In the genomic region with DNA sequence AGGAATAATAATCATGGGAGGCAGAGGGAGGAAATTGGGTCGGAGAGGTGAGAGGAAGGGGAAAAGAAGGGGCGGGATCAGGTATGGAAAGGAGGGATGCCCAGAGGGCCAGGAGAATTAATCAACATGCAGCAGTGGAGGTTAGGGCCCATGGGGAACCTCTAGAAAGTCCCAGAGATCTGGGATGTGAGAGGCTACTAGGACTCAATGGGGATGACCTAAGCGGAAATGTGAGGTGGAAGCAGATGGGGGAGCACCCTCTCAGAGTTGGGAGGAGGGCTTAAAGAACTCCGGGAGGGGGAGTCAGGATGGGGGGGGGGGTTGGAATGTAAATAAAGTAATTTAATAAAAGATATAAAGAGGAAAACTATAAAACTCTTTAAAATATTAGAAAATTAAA, we compare ENCODE assay signal across 9 mouse cellular contexts. TPM values are rescaled to one million over a fixed set of nuclear protein-coding genes. Genes with fewer than 3 reads are reported as not detected.
DNase-seq lines count a peak whose midpoint lies in the region; ATAC-seq and TF ChIP-seq lines count a peak whose summit lies in the region.
"Had no signal": no experiment of that assay in that cellular context is flagged by ENCODE, and none has a peak within 500 bp of the region (broad histone marks: within the 10 kb centered on the region; RNA-seq: fewer than 3 reads in every experiment).

No protein-coding gene starts in this region.

- dilution Hi-C loops in CH12.LX (cut with MboI; ENCODE audit: extremely low pct_ligation_motif_present, extremely low pct_unique_long_range_greater_than_20kb, low sequenced_read_pairs), result no loop called here

- TF ChIP-seq POLR2A in CH12.LX (IDR thresholded peaks at IDR 0.05; ENCODE audit: low read depth, low read length), result peak; percentile 39; the same call in 1 of the 2 replicates
- no peak for TF ChIP-seq POLR2A in cortical plate, adult 2 months (IDR thresholded peaks at IDR 0.05; ENCODE audit: extremely low read depth, insufficient read depth, low read length)

- ATAC-seq in heart, embryonic 15.5 days (replicated peaks; ENCODE audit: insufficient number of reproducible peaks, insufficient read depth, low FRiP score, low read depth), result no peak
- ATAC-seq in liver, embryonic 12.5 days, result no peak

- H3K27me3 ChIP-seq in heart, embryonic 15.5 days, result no peaks in the 10 kb centered on the region
- H3K27me3 ChIP-seq in CH12.LX (replicated peaks), result no peaks in the 10 kb centered on the region
- no peaks in the 10 kb centered on the region for H3K27me3 ChIP-seq in liver, embryonic 12.5 days (replicated peaks)

- H3K4me1 ChIP-seq in heart, embryonic 15.5 days (replicated peaks), result peaks cover 9% of the 10 kb centered on the region
- peaks cover 0 to 14% of the 10 kb centered on the region in 2 experiments; a peak in 2 of 4 replicates for H3K4me1 ChIP-seq in CH12.LX (ENCODE audit: control insufficient read depth in 1 of 2, insufficient read depth in 2 of 2)
- peaks cover 5% of the 10 kb centered on the region; the same call in 1 of the 2 replicates for H3K4me1 ChIP-seq in cortical plate, adult 2 months (ENCODE audit: control insufficient read depth, insufficient read depth, low read length)
- peaks cover 25% of the 10 kb centered on the region for H3K4me1 ChIP-seq in liver, embryonic 12.5 days

- no peak for TF ChIP-seq CTCF in CH12.LX (conservative IDR thresholded peaks at IDR 0.05 in 1 of 2, IDR thresholded peaks at IDR 0.05 in 1 of 2; ENCODE audit: low read depth in 2 of 2, low read length in 2 of 2)
- no peak for TF ChIP-seq CTCF in cortical plate, adult 2 months (IDR thresholded peaks at IDR 0.05; ENCODE audit: extremely low read depth, insufficient read depth, low read length)

- in situ Hi-C loops in CH12.LX (cut with MboI; ENCODE audit: low pct_ligation_motif_present, low pct_unique_long_range_greater_than_20kb, low sequenced_read_pairs), result no loop called here

- no peak for TF ChIP-seq RAD21 in CH12.LX (IDR thresholded peaks at IDR 0.05; ENCODE audit: low read depth, low read length)

- peaks cover 4% of the 10 kb centered on the region for H3K36me3 ChIP-seq in heart, embryonic 15.5 days
- H3K36me3 ChIP-seq in CH12.LX (replicated peaks in 1 of 2; ENCODE audit: control insufficient read depth in 1 of 2, insufficient read depth in 1 of 2, low read length in 1 of 2), result peaks cover 3 to 33% of the 10 kb centered on the region in 2 experiments
- peaks cover 18% of the 10 kb centered on the region for H3K36me3 ChIP-seq in liver, embryonic 12.5 days

- H3K9me3 ChIP-seq in heart, embryonic 15.5 days (replicated peaks), result no peaks in the 10 kb centered on the region
- H3K9me3 ChIP-seq in CH12.LX (replicated peaks; ENCODE audit: low read length), result no peaks in the 10 kb centered on the region
- H3K9me3 ChIP-seq in liver, embryonic 12.5 days (replicated peaks), result no peaks in the 10 kb centered on the region

- TF ChIP-seq EP300 in CH12.LX (IDR thresholded peaks at IDR 0.05; ENCODE audit: low read length), result no peak

- DNase-seq in heart, adult 8-10 months (ENCODE audit: low spot score), result no peak
- DNase-seq in CH12.LX (ENCODE audit: extremely low read depth), result peak; percentile 52
- no peak for DNase-seq in ovary, postnatal 10 days (ENCODE audit: low spot score)
- DNase-seq in urinary bladder, postnatal 10 days (ENCODE audit: low spot score), result no peak
- DNase-seq in kidney, postnatal 4 days, result no peak
- DNase-seq: gastrocnemius, postnatal 10 days had no signal

- H3K27ac ChIP-seq in heart, embryonic 15.5 days, result no peak overlapping the region; the same call in 1 of the 2 replicates
- no peak overlapping the region for H3K27ac ChIP-seq in CH12.LX (ENCODE audit: insufficient read depth, low read depth)
- no peak overlapping the region for H3K27ac ChIP-seq in cortical plate, adult 2 months (ENCODE audit: insufficient read depth, low read length)
- H3K27ac ChIP-seq in liver, embryonic 12.5 days, result no peak overlapping the region

- no peak overlapping the region for H3K9ac ChIP-seq in heart, embryonic 15.5 days
- peak overlapping the region; percentile 86 for H3K9ac ChIP-seq in CH12.LX (ENCODE audit: insufficient read depth, low read depth)
- H3K9ac ChIP-seq in liver, embryonic 12.5 days, result 0 out of 2 replicates have a peak overlapping the region, but pooled peaks have one; percentile 94

- WGBS in heart, embryonic 15.5 days, result 70% methylated on average over 4 of the region's 4 CpGs
- 54% methylated on average over 4 of the region's 4 CpGs for WGBS in liver, embryonic 12.5 days (ENCODE audit: insufficient replicate concordance)

- H3K4me2 ChIP-seq in heart, embryonic 15.5 days, result peak overlapping the region; percentile 77
- H3K4me2 ChIP-seq in CH12.LX (ENCODE audit: insufficient read depth, low read depth, poor library complexity, severe bottlenecking), result peak overlapping the region; percentile 51
- H3K4me2 ChIP-seq in liver, embryonic 12.5 days, result peak overlapping the region; percentile 78

- peak overlapping the region; percentile 83 for H3K4me3 ChIP-seq in heart, embryonic 15.5 days
- peak overlapping the region; percentile 47 to 100 (median 85) for H3K4me3 ChIP-seq in CH12.LX (replicated peaks in 1 of 3; ENCODE audit: low read depth in 2 of 3, low read length in 2 of 3, poor library complexity in 1 of 3)
- peak overlapping the region; percentile 78; the same call in 1 of the 2 replicates for H3K4me3 ChIP-seq in cortical plate, adult 2 months (ENCODE audit: insufficient read depth, low read length)
- H3K4me3 ChIP-seq in liver, embryonic 12.5 days, result peak overlapping the region; percentile 83

- H3K79me2 ChIP-seq in CH12.LX (replicated peaks; ENCODE audit: control insufficient read depth, extremely low read depth, insufficient read depth, poor library complexity, severe bottlenecking), result peaks cover 21% of the 10 kb centered on the region; the same call in 1 of the 2 replicates

TF ChIP-seq in CH12.LX, 34 proteins besides CTCF, POLR2A, EP300 and RAD21:
- no peak for TF ChIP-seq ZKSCAN1 (IDR thresholded peaks at IDR 0.05; ENCODE audit: borderline replicate concordance, low read depth, low read length)
- TF ChIP-seq NRF1 (IDR thresholded peaks at IDR 0.05; ENCODE audit: low read depth, low read length), result no peak
- 0 out of 2 replicates have a peak, but pooled peaks have one; percentile 16 for TF ChIP-seq MEF2A (IDR thresholded peaks at IDR 0.05; ENCODE audit: borderline replicate concordance, low read depth, low read length)
- no peak for TF ChIP-seq BHLHE40 (IDR thresholded peaks at IDR 0.05; ENCODE audit: low read depth, low read length)
- no peak for TF ChIP-seq SMC3 (IDR thresholded peaks at IDR 0.05; ENCODE audit: low read depth, low read length)
- no peak for TF ChIP-seq USF1 (IDR thresholded peaks at IDR 0.05; ENCODE audit: low read depth, low read length)
- no peak for TF ChIP-seq PAX5 (IDR thresholded peaks at IDR 0.05; ENCODE audit: low read length)
- TF ChIP-seq NELFE (IDR thresholded peaks at IDR 0.05; ENCODE audit: low read depth, low read length), result no peak
- no peak for TF ChIP-seq CHD1 (IDR thresholded peaks at IDR 0.05; ENCODE audit: low read depth, low read length)
- no peak for TF ChIP-seq SIN3A (IDR thresholded peaks at IDR 0.05; ENCODE audit: low read length)
- no peak for TF ChIP-seq CHD2 (IDR thresholded peaks at IDR 0.05; ENCODE audit: low read length)
- no peak for TF ChIP-seq UBTF (IDR thresholded peaks at IDR 0.05; ENCODE audit: low read depth, low read length)
- peak; percentile 17; the same call in 1 of the 2 replicates for TF ChIP-seq HCFC1 (IDR thresholded peaks at IDR 0.05; ENCODE audit: low read depth, low read length)
- no peak for TF ChIP-seq POLR2AphosphoS2 (IDR thresholded peaks at IDR 0.05; ENCODE audit: low read depth, low read length)
- no peak for TF ChIP-seq ZNF384 (IDR thresholded peaks at IDR 0.05; ENCODE audit: low read depth, low read length)
- 0 out of 2 replicates have a peak, but pooled peaks have one; percentile 17 for TF ChIP-seq IRF4 (IDR thresholded peaks at IDR 0.05; ENCODE audit: low read depth, low read length)
- 0 out of 2 replicates have a peak, but pooled peaks have one; percentile 32 for TF ChIP-seq MAZ (IDR thresholded peaks at IDR 0.05; ENCODE audit: low read depth, low read length)
- TF ChIP-seq KAT2A (IDR thresholded peaks at IDR 0.05; ENCODE audit: insufficient replicate concordance, low read length), result no peak

RNA-seq across cellular contexts. Expression of a gene that starts 0.9 kb away (rescaled TPM):
- polyA plus RNA-seq in heart, embryonic 15.5 days (2015; fragmentation: Nextera tagmentation; extraction: Ambion mirVana), result 10.9 and 11.8 TPM in 2 replicates
- total RNA-seq in heart, adult 8-10 months (2022), result 10 to 100 TPM; 17.0 to 21.3 (median 17.8) TPM
- 7.1 and 8.1 TPM in 2 replicates for total RNA-seq in CH12.LX (2012; rRNA removed)
- total RNA-seq in CH12.LX (2014; rRNA removed), result 9.3 and 9.8 TPM in 2 replicates
- polyA plus RNA-seq in CH12.LX (2012; ENCODE audit: insufficient read length, low read depth), result 11.9 and 13.6 TPM in 2 replicates
- 11.5 and 12.5 TPM in 2 replicates for polyA plus RNA-seq in cortical plate, adult 2 months (2012; rRNA removed)
- polyA plus RNA-seq in liver, embryonic 12.5 days (2016; fragmentation: Nextera tagmentation; extraction: Ambion mirVana), result 9.8 and 11.1 TPM in 2 replicates
